Mouse (Mus musculus) embryonic fibroblast, embryonic 13.5 days (primary cell): ENCODE results near the gene Gmnn.

Experiments
- CTCF ChIP-seq: IDR thresholded peaks from 2 replicates; pipeline ENCODE4 v1.5.1; 2011; ENCODE audit warnings: mild to moderate bottlenecking, control low read depth, low read length, moderate library complexity, borderline replicate concordance; ENCODE audit not compliant: insufficient read depth
- POLR2A ChIP-seq: IDR thresholded peaks from 2 replicates; pipeline ENCODE4 v1.6.1; 2011; ENCODE audit warnings: low read depth, mild to moderate bottlenecking, control low read depth, low read length, moderate library complexity

- TF ChIP-seq POLR2A (no peak; the same call in 1 of the 2 replicates), CTCF (no peak)
Observed at GRCm38 (mm10) chr13:24802131-24802691, 40.5 kb upstream of the Gmnn start.
